Mouse (Mus musculus) B cell, adult 2 months (primary cell): ENCODE results near the gene Asb6.

Source experiments
- DNase-seq, 2 experiments: peaks; one replicate each; pipeline ENCODE4 v3.0.0; 2022

Gene Asb6

GRCm38 (mm10) chr2:30833644-30834043, 3.5 kb upstream of the Asb6 start:
- DNase-seq, result no peak

GRCm38 (mm10) chr2:30829315-30829714, 818 bp downstream of the Asb6 start:
- peak; percentile 65 to 67 for DNase-seq

GRCm38 (mm10) chr2:30827749-30828475, 2.2 kb downstream of the Asb6 start:
- peak; percentile 99 for DNase-seq

- peak; percentile 67 to 69 for DNase-seq
These were observed 3.0 kb downstream of the Asb6 start for GRCm38 (mm10) chr2:30826825-30827748.

- no peak for DNase-seq
These were observed 6.6 kb downstream of the Asb6 start for GRCm38 (mm10) chr2:30823385-30824153.

GRCm38 (mm10) chr2:30822460-30822859, 7.7 kb downstream of the Asb6 start:
- DNase-seq, result no peak

- peak; percentile 26 to 29 for DNase-seq
These were observed 9.1 kb downstream of the Asb6 start for GRCm38 (mm10) chr2:30821073-30821472.

- no peak for DNase-seq
These were observed 10.3 kb downstream of the Asb6 start for GRCm38 (mm10) chr2:30819873-30820272.

- DNase-seq, result no peak
These were observed 13.8 kb downstream of the Asb6 start for GRCm38 (mm10) chr2:30816383-30816782.

- no peak for DNase-seq
These were observed 19.6 kb downstream of the Asb6 start for GRCm38 (mm10) chr2:30810573-30810972.

- DNase-seq, result no peak
These were observed 20.6 kb downstream of the Asb6 start for GRCm38 (mm10) chr2:30809503-30809902.

- DNase-seq, result no peak
These were observed 21.9 kb downstream of the Asb6 start for GRCm38 (mm10) chr2:30808296-30808655.

GRCm38 (mm10) chr2:30807648-30808295, 22.4 kb downstream of the Asb6 start, which contains the start of gene Ntmt1:
Gene Ntmt1 (plus strand): TSS chr2:30807826.
- DNase-seq, result peak; percentile 99 to 100

- DNase-seq, result no peak
These were observed 22.9 kb downstream of the Asb6 start for GRCm38 (mm10) chr2:30807147-30807647.

- no peak for DNase-seq
These were observed 24.1 kb downstream of the Asb6 start for GRCm38 (mm10) chr2:30805983-30806382.

GRCm38 (mm10) chr2:30803604-30804003, 26.5 kb downstream of the Asb6 start, which contains the start of gene 1700001O22Rik:
Gene 1700001O22Rik (minus strand): TSS chr2:30803661.
- no peak for DNase-seq

- DNase-seq, result peak; percentile 34
These were observed 28.9 kb downstream of the Asb6 start for GRCm38 (mm10) chr2:30801067-30801852.

GRCm38 (mm10) chr2:30800671-30801066, 29.5 kb downstream of the Asb6 start:
- DNase-seq, result no peak

GRCm38 (mm10) chr2:30799456-30799855, 30.7 kb downstream of the Asb6 start:
- no peak for DNase-seq

- DNase-seq, result peak; percentile 78 to 81
These were observed 33.8 kb downstream of the Asb6 start for GRCm38 (mm10) chr2:30796382-30796781.

- DNase-seq, result no peak
These were observed 34.3 kb downstream of the Asb6 start for GRCm38 (mm10) chr2:30795889-30796275.
